ENCODE assay signal across 8 mouse cellular contexts in genomic region chr11:8534893-8535292, GRCm38 (mm10).
A peak's percentile ranks its signal among the peaks of the same experiment; 100 is the strongest.
DNase-seq lines count a peak whose midpoint lies in the region; ATAC-seq and TF ChIP-seq lines count a peak whose summit lies in the region.

No protein-coding gene starts in this region.

- 21% methylated on average over 4 of the region's 4 CpGs for WGBS in midbrain, embryonic 10.5 days
- WGBS in midbrain, embryonic 15.5 days: 20% methylated on average over 4 of the region's 4 CpGs
- WGBS in kidney, embryonic 14.5 days: 30% methylated on average over 4 of the region's 4 CpGs
- WGBS in limb, embryonic 14.5 days: 19% methylated on average over 4 of the region's 4 CpGs
- 25% methylated on average over 4 of the region's 4 CpGs for WGBS in neural tube, embryonic 12.5 days

- no peak overlapping the region for H3K27ac ChIP-seq in midbrain, embryonic 10.5 days (replicated peaks)
- no peak overlapping the region for H3K27ac ChIP-seq in midbrain, embryonic 15.5 days
- no peak overlapping the region for H3K27ac ChIP-seq in kidney, embryonic 14.5 days (ENCODE audit: low read depth, low read length)
- no peak overlapping the region for H3K27ac ChIP-seq in limb, embryonic 14.5 days (replicated peaks; ENCODE audit: low read depth, low read length)
- H3K27ac ChIP-seq in neural tube, embryonic 12.5 days: no peak overlapping the region

- H3K4me3 ChIP-seq in midbrain, embryonic 10.5 days: no peak overlapping the region
- no peak overlapping the region for H3K4me3 ChIP-seq in midbrain, embryonic 15.5 days
- no peak overlapping the region for H3K4me3 ChIP-seq in kidney, embryonic 14.5 days (ENCODE audit: low read length)
- H3K4me3 ChIP-seq in limb, embryonic 14.5 days (replicated peaks; ENCODE audit: low read length): no peak overlapping the region
- H3K4me3 ChIP-seq in neural tube, embryonic 12.5 days: no peak overlapping the region

- H3K9ac ChIP-seq in midbrain, embryonic 15.5 days: no peak overlapping the region
- no peak overlapping the region for H3K9ac ChIP-seq in kidney, embryonic 14.5 days (ENCODE audit: low read depth, low read length)
- H3K9ac ChIP-seq in limb, embryonic 14.5 days (ENCODE audit: low read depth, low read length, severe bottlenecking): no peak overlapping the region
- no peak overlapping the region for H3K9ac ChIP-seq in neural tube, embryonic 12.5 days

- no peak overlapping the region for H3K4me2 ChIP-seq in midbrain, embryonic 15.5 days
- H3K4me2 ChIP-seq in kidney, embryonic 14.5 days (replicated peaks; ENCODE audit: low read depth, low read length): no peak overlapping the region
- H3K4me2 ChIP-seq in limb, embryonic 14.5 days (replicated peaks; ENCODE audit: low read depth, low read length, severe bottlenecking): no peak overlapping the region
- no peak overlapping the region for H3K4me2 ChIP-seq in neural tube, embryonic 12.5 days (replicated peaks)

- ATAC-seq in midbrain, embryonic 15.5 days (replicated peaks): no peak; the same call in 1 of the 2 replicates
- peak; percentile 30; the same call in 1 of the 2 replicates for ATAC-seq in kidney, embryonic 14.5 days (ENCODE audit: low FRiP score, low TSS enrichment)
- no peak for ATAC-seq in limb, embryonic 14.5 days (ENCODE audit: low FRiP score, low read depth)
- ATAC-seq in neural tube, embryonic 12.5 days (ENCODE audit: low FRiP score, low read depth): peak; percentile 54; the same call in 1 of the 2 replicates

- no peaks in the 10 kb centered on the region for H3K27me3 ChIP-seq in midbrain, embryonic 10.5 days (ENCODE audit: low read depth, poor library complexity, severe bottlenecking)
- no peaks in the 10 kb centered on the region for H3K27me3 ChIP-seq in midbrain, embryonic 15.5 days (replicated peaks)
- no peaks in the 10 kb centered on the region for H3K27me3 ChIP-seq in kidney, embryonic 14.5 days (ENCODE audit: control insufficient read depth, insufficient read depth, low read length)
- no peaks in the 10 kb centered on the region for H3K27me3 ChIP-seq in limb, embryonic 14.5 days (ENCODE audit: control insufficient read depth, insufficient read depth, low read length)
- no peaks in the 10 kb centered on the region for H3K27me3 ChIP-seq in neural tube, embryonic 12.5 days (replicated peaks)

- H3K9me3 ChIP-seq in midbrain, embryonic 10.5 days (replicated peaks): no peaks in the 10 kb centered on the region
- H3K9me3 ChIP-seq in midbrain, embryonic 15.5 days: no peaks in the 10 kb centered on the region
- no peaks in the 10 kb centered on the region for H3K9me3 ChIP-seq in kidney, embryonic 14.5 days (ENCODE audit: control insufficient read depth, low read length)
- no peaks in the 10 kb centered on the region for H3K9me3 ChIP-seq in limb, embryonic 14.5 days (ENCODE audit: control insufficient read depth, low read length)
- H3K9me3 ChIP-seq in neural tube, embryonic 12.5 days: no peaks in the 10 kb centered on the region

- peak; percentile 66 for DNase-seq in midbrain, embryonic 10.5 days (ENCODE audit: low spot score)
- DNase-seq in cerebellum, postnatal 10 days: peak; percentile 87 to 89
- DNase-seq in frontal cortex, postnatal 25 days (ENCODE audit: low spot score in 2 of 2): peak; percentile 50 to 68
- DNase-seq in limb, embryonic 14.5 days (ENCODE audit: low spot score): peak; percentile 46
- peak; percentile 28 for DNase-seq in telencephalon, adult 2 months (ENCODE audit: low read depth, low spot score)

- no peak for TF ChIP-seq POLR2A in limb, embryonic 14.5 days (IDR thresholded peaks at IDR 0.05; ENCODE audit: borderline replicate concordance, extremely low read depth, insufficient read depth, insufficient read length)

- no peaks in the 10 kb centered on the region for H3K36me3 ChIP-seq in midbrain, embryonic 10.5 days
- H3K36me3 ChIP-seq in midbrain, embryonic 15.5 days (replicated peaks): no peaks in the 10 kb centered on the region
- peaks cover 24% of the 10 kb centered on the region; the same call in 1 of the 2 replicates for H3K36me3 ChIP-seq in kidney, embryonic 14.5 days (ENCODE audit: control insufficient read depth, insufficient read depth, low read length)
- H3K36me3 ChIP-seq in limb, embryonic 14.5 days (ENCODE audit: control insufficient read depth, insufficient read depth, low read length): peaks cover 82% of the 10 kb centered on the region
- H3K36me3 ChIP-seq in neural tube, embryonic 12.5 days: no peaks in the 10 kb centered on the region

- H3K4me1 ChIP-seq in midbrain, embryonic 10.5 days: peaks cover 8% of the 10 kb centered on the region
- peaks cover 8% of the 10 kb centered on the region; the same call in 1 of the 2 replicates for H3K4me1 ChIP-seq in midbrain, embryonic 15.5 days
- peaks cover 25% of the 10 kb centered on the region for H3K4me1 ChIP-seq in kidney, embryonic 14.5 days (ENCODE audit: control insufficient read depth, insufficient read depth, low read length)
- H3K4me1 ChIP-seq in limb, embryonic 14.5 days (ENCODE audit: control insufficient read depth, insufficient read depth, low read length): peaks cover 17% of the 10 kb centered on the region
- peaks cover 6% of the 10 kb centered on the region; the same call in 1 of the 2 replicates for H3K4me1 ChIP-seq in neural tube, embryonic 12.5 days

Comparison
In these comparisons a context has a peak if more than half of its experiments do, and no peak if none do; other contexts are left out.
1. DNase-seq: peak in every context shown above with its lines; median percentile 88 in cerebellum, postnatal 10 days; 66 in midbrain, embryonic 10.5 days; 59 in frontal cortex, postnatal 25 days; 46 in limb, embryonic 14.5 days; 28 in telencephalon, adult 2 months.
2. ATAC-seq: peak in kidney, embryonic 14.5 days (single experiment) and neural tube, embryonic 12.5 days (single experiment); none in midbrain, embryonic 15.5 days (single experiment) and limb, embryonic 14.5 days (single experiment).